Mouse (Mus musculus) CH12.LX (cell line): ENCODE measurements around the gene Tmem186. TPM values are rescaled to one million over a fixed set of nuclear protein-coding genes. Genes with fewer than 3 reads are reported as not detected.

Experiments
- DNase-seq: peaks from one replicate; pipeline ENCODE4 v3.0.0-alpha.2; 2013; ENCODE audit errors: extremely low read depth
- H3K27ac ChIP-seq: 2 replicates; pipeline ENCODE4 v1.5.1; 2012; ENCODE audit warnings: low read depth, mild to moderate bottlenecking, control low read depth, moderate library complexity; ENCODE audit not compliant: insufficient read depth
- H3K27me3 ChIP-seq: replicated peaks from 2 replicates; pipeline ENCODE3; 2012; ENCODE audit warnings: inconsistent platforms
- H3K36me3 ChIP-seq, 2 experiments: replicated peaks in 1 of 2; 2 replicates each; pipeline versions ENCODE3 to v1.6.1; 2012; ENCODE audit warnings: inconsistent platforms in 1 of 2, low read length in 1 of 2, mild to moderate bottlenecking in 1 of 2, mixed read lengths in 1 of 2, moderate library complexity in 1 of 2; ENCODE audit not compliant: control insufficient read depth in 1 of 2, insufficient read depth in 1 of 2
- H3K4me1 ChIP-seq, 2 experiments: 2 replicates each; pipeline ENCODE4 v1.6.1; 2012; ENCODE audit warnings: inconsistent platforms in 1 of 2, moderate library complexity in 1 of 2; ENCODE audit not compliant: insufficient read depth in 2 of 2, control insufficient read depth in 1 of 2
- H3K4me2 ChIP-seq: 2 replicates; pipeline ENCODE4 v1.6.1; 2012; ENCODE audit warnings: low read depth, mild to moderate bottlenecking, control low read depth; ENCODE audit not compliant: poor library complexity, insufficient read depth, severe bottlenecking
- H3K4me3 ChIP-seq, 3 experiments: fragments of 150-350 bp in 1 of 3; sonication (generic) in 1 of 3; replicated peaks in 1 of 3; 2 replicates each; pipeline versions ENCODE3 to v1.5.1; 2011 to 2012; ENCODE audit warnings: low read depth in 2 of 3, low read length in 2 of 3, mild to moderate bottlenecking in 2 of 3, moderate library complexity in 2 of 3, control low read depth in 1 of 3, improper control_type of control experiment in 1 of 3, inconsistent platforms in 1 of 3, mixed read lengths in 1 of 3; ENCODE audit not compliant: poor library complexity in 1 of 3
- H3K79me2 ChIP-seq: replicated peaks from 2 replicates; pipeline ENCODE4 v1.6.1; 2012; ENCODE audit warnings: mild to moderate bottlenecking, moderate library complexity; ENCODE audit not compliant: control insufficient read depth, poor library complexity, insufficient read depth, severe bottlenecking; ENCODE audit errors: extremely low read depth
- H3K9ac ChIP-seq: 2 replicates; pipeline ENCODE4 v1.6.1; 2012; ENCODE audit warnings: low read depth, mild to moderate bottlenecking, control low read depth, moderate library complexity; ENCODE audit not compliant: insufficient read depth
- H3K9me3 ChIP-seq: replicated peaks from 2 replicates; pipeline ENCODE3; 2012; ENCODE audit warnings: low read length, inconsistent platforms, mixed read lengths
- BHLHE40 ChIP-seq: IDR thresholded peaks from 2 replicates; pipeline ENCODE4 v1.6.1; 2011; ENCODE audit warnings: mild to moderate bottlenecking, low read depth, low read length, improper control_type of control experiment
- CHD1 ChIP-seq: IDR thresholded peaks from 2 replicates; pipeline ENCODE4 v1.6.1; 2012; ENCODE audit warnings: low read depth, low read length, improper control_type of control experiment, inconsistent platforms
- ELF1 ChIP-seq: IDR thresholded peaks from 2 replicates; pipeline ENCODE4 v1.6.1; 2014; ENCODE audit warnings: low read depth, mild to moderate bottlenecking, inconsistent platforms, low read length, improper control_type of control experiment
- EP300 ChIP-seq: IDR thresholded peaks from 2 replicates; pipeline ENCODE4 v1.6.1; 2011; ENCODE audit warnings: low read length, improper control_type of control experiment
- IRF4 ChIP-seq: IDR thresholded peaks from 2 replicates; pipeline ENCODE4 v1.6.1; 2014; ENCODE audit warnings: low read depth, mild to moderate bottlenecking, inconsistent platforms, low read length, improper control_type of control experiment
- JUND ChIP-seq: conservative IDR thresholded peaks from 2 replicates; pipeline ENCODE4 v1.6.1; 2011; ENCODE audit warnings: low read depth, low read length, improper control_type of control experiment
- KAT2A ChIP-seq: IDR thresholded peaks from 2 replicates; pipeline ENCODE4 v1.6.1; 2012; ENCODE audit warnings: low read length, improper control_type of control experiment, inconsistent platforms; ENCODE audit not compliant: insufficient replicate concordance
- MAFK ChIP-seq: IDR thresholded peaks from 2 replicates; pipeline ENCODE4 v1.6.1; 2011; ENCODE audit warnings: low read length, improper control_type of control experiment; ENCODE audit not compliant: insufficient replicate concordance
- MAX ChIP-seq: IDR thresholded peaks from 2 replicates; pipeline ENCODE4 v1.6.1; 2011; ENCODE audit warnings: low read length, improper control_type of control experiment
- MEF2A ChIP-seq: IDR thresholded peaks from 2 replicates; pipeline ENCODE4 v1.6.1; 2014; ENCODE audit warnings: low read depth, mild to moderate bottlenecking, inconsistent platforms, low read length, improper control_type of control experiment, borderline replicate concordance
- MXI1 ChIP-seq: IDR thresholded peaks from 2 replicates; pipeline ENCODE4 v1.6.1; 2011; ENCODE audit warnings: mild to moderate bottlenecking, low read depth, low read length, improper control_type of control experiment
- NELFE ChIP-seq: IDR thresholded peaks from 2 replicates; pipeline ENCODE4 v1.6.1; 2011; ENCODE audit warnings: low read depth, low read length, improper control_type of control experiment
- NRF1 ChIP-seq: IDR thresholded peaks from 2 replicates; pipeline ENCODE4 v1.6.1; 2014; ENCODE audit warnings: low read depth, mild to moderate bottlenecking, inconsistent platforms, low read length, improper control_type of control experiment, moderate library complexity
- PAX5 ChIP-seq: IDR thresholded peaks from 2 replicates; pipeline ENCODE4 v1.6.1; 2012; ENCODE audit warnings: low read length, inconsistent platforms, mixed read lengths
- POLR2A ChIP-seq: IDR thresholded peaks from 2 replicates; pipeline ENCODE4 v1.6.1; 2011; ENCODE audit warnings: low read depth, mild to moderate bottlenecking, improper control_type of control experiment, low read length
- POLR2AphosphoS2 ChIP-seq: IDR thresholded peaks from 2 replicates; pipeline ENCODE4 v1.6.1; 2011; ENCODE audit warnings: low read depth, low read length, improper control_type of control experiment
- RAD21 ChIP-seq: IDR thresholded peaks from 2 replicates; pipeline ENCODE4 v1.6.1; 2011; ENCODE audit warnings: low read depth, mild to moderate bottlenecking, low read length, improper control_type of control experiment, moderate library complexity
- RCOR1 ChIP-seq: conservative IDR thresholded peaks from 2 replicates; pipeline ENCODE4 v1.6.1; 2012; ENCODE audit warnings: low read depth, mild to moderate bottlenecking, inconsistent platforms, low read length, improper control_type of control experiment
- SMC3 ChIP-seq: IDR thresholded peaks from 2 replicates; pipeline ENCODE4 v1.6.1; 2011; ENCODE audit warnings: low read depth, low read length, improper control_type of control experiment
- TCF12 ChIP-seq: IDR thresholded peaks from 2 replicates; pipeline ENCODE4 v1.6.1; 2014; ENCODE audit warnings: low read depth, mild to moderate bottlenecking, inconsistent platforms, low read length, improper control_type of control experiment
- UBTF ChIP-seq: IDR thresholded peaks from 2 replicates; pipeline ENCODE4 v1.6.1; 2012; ENCODE audit warnings: low read depth, mild to moderate bottlenecking, inconsistent platforms, low read length, improper control_type of control experiment, moderate library complexity
- USF1 ChIP-seq: IDR thresholded peaks from 2 replicates; pipeline ENCODE4 v1.6.1; 2014; ENCODE audit warnings: low read depth, mild to moderate bottlenecking, inconsistent platforms, low read length, improper control_type of control experiment
- ZKSCAN1 ChIP-seq: IDR thresholded peaks from 2 replicates; pipeline ENCODE4 v1.6.1; 2012; ENCODE audit warnings: low read depth, inconsistent platforms, low read length, improper control_type of control experiment, borderline replicate concordance
- ZMIZ1 ChIP-seq: IDR thresholded peaks from 2 replicates; pipeline ENCODE4 v1.6.1; 2012; ENCODE audit warnings: low read depth, mild to moderate bottlenecking, inconsistent platforms, low read length, improper control_type of control experiment
- ZNF384 ChIP-seq: IDR thresholded peaks from 2 replicates; pipeline ENCODE4 v1.6.1; 2012; ENCODE audit warnings: low read depth, low read length, improper control_type of control experiment, inconsistent platforms
- dilution Hi-C: fragments of 300-500 bp; cut with MboI; formaldehyde crosslinking; loops from 2 replicates; pipeline ENCODE4 v1.14.3; 2020; ENCODE audit warnings: low sequenced_read_pairs; ENCODE audit not compliant: extremely low pct_unique_long_range_greater_than_20kb, extremely low pct_ligation_motif_present
- in situ Hi-C: fragments of 300-500 bp; cut with MboI; formaldehyde crosslinking; loops from 3 replicates; pipeline ENCODE4 v1.14.3; 2019; ENCODE audit warnings: low sequenced_read_pairs, low pct_ligation_motif_present, low pct_unique_long_range_greater_than_20kb, mixed read lengths
- polyA plus RNA-seq: library from polyadenylated mRNA; unstranded; fragments of >175 nt; gene quantifications from 2 replicates; pipeline ENCODE4 v1.2.1, GENCODE M21; 2012; ENCODE audit warnings: low read depth; ENCODE audit not compliant: insufficient read length
- total RNA-seq, 2 experiments: library from RNA; depleted of rRNA; stranded (reverse); fragments of 300-350 nt in 1 of 2; fragments of >200 nt in 1 of 2; gene quantifications; 2 replicates each; pipeline ENCODE4 v1.2.3; 2012 to 2014

Gene Tmem186
- total and polyA plus RNA-seq, 3 experiments, result 19.7 to 22.2 (median 21.9) TPM

DNA sequence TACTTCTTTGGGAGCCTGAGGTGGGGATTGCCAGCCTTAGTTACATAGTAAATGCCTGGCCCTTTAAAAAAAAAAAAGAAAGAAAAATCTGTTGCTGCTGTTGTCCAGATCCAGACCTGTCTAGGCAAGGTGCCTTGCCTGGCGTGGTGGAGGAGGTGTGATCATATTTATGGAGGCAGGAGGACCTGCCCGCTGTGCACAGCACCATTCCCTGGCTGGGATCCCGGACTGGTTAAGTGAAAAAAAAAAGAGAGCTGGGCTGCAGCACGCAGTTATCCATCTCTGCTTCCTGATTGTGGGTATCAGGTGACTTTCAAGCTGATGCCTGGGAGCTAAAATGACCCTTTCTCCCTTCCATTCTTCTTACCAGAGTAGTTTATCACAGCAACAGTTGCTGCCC is 47.6 kb upstream of the Tmem186 start:
- H3K9ac ChIP-seq, result no peak overlapping the region

DNA sequence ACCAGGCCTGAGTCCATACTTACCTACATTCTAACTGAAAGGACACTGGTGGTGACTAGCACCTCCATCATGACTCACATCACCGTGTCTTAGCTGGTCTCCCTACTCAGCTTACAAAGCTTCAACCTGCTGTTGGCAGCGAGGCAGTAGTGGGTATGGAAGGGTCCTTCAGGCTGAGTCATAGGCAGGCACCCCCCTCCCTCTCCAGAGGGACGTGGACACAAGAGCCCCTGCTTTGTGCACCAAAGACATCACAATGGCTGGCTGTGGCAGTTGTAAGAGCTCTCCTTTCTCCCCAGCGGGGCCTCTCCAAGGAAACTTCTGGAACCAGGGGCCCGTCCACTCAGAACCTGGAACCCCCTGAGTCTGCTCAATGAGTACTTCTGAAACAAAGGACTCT is 43.0 kb upstream of the Tmem186 start, which contains the start of gene Gm5767:
Gm5767 (plus strand) TSS at position 301 of the 400 bp plus-strand sequence.
- dilution Hi-C loops, result no loop called here

More for the DNA sequence above, 47.6 kb upstream of the Tmem186 start:
- TF ChIP-seq MAX, result no peak
- Histone ChIP-seq H3K27me3 (no peaks in the 10 kb centered on the region), H3K4me1 (no peaks in the 10 kb centered on the region), H3K27ac (no peak overlapping the region), H3K36me3 (peaks cover 24 to 73% of the 10 kb centered on the region in 2 experiments), H3K79me2 (no peaks in the 10 kb centered on the region), H3K4me3 (no peak overlapping the region), H3K4me2 (no peak overlapping the region), H3K9me3 (no peaks in the 10 kb centered on the region)
- no peak for DNase-seq
- in situ Hi-C loops (loop anchor here (5.0 kb wide), 2 partner anchors 82 to 182 kb away; no protein-coding TSS in a partner anchor), dilution Hi-C loops (no loop called here)

DNA sequence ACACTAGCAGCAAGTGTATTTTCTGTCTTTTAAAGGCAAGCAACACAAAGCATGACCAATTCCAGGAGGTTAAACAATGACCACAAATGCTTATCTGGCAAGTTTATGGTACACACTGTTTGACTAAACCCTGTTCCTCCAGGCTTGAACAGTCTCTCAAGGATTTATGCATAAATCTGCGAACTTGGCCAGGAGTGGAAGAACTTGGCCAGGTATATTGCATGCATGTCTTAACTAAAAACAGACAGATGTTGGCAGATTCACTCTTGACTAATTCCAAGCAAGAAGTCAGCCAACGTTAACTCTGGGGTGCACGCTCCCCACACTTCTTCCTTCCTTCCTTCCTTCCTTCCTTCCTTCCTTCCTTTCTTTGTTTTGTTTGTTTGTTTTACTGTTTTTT is 42.3 kb upstream of the Tmem186 start:
- H3K27ac ChIP-seq, result no peak overlapping the region
- no peaks in the 10 kb centered on the region for H3K9me3 ChIP-seq
- no peak overlapping the region for H3K4me2 ChIP-seq
- H3K79me2 ChIP-seq, result no peaks in the 10 kb centered on the region
- H3K36me3 ChIP-seq, result peaks cover 0 to 20% of the 10 kb centered on the region in 2 experiments
- no peaks in the 10 kb centered on the region for H3K4me1 ChIP-seq
- H3K4me3 ChIP-seq, result no peak overlapping the region
- dilution Hi-C loops (no loop called here), in situ Hi-C loops (loop anchor here (5.0 kb wide), 2 partner anchors 37 to 187 kb away; no protein-coding TSS in a partner anchor)
- H3K9ac ChIP-seq, result no peak overlapping the region
- no peak for DNase-seq
- peaks cover 1% of the 10 kb centered on the region for H3K27me3 ChIP-seq
- TF ChIP-seq NRF1, result no peak
- no peak for TF ChIP-seq TCF12
- no peak for TF ChIP-seq POLR2AphosphoS2
- TF ChIP-seq MAX, result no peak
- no peak for TF ChIP-seq ELF1
- TF ChIP-seq EP300, result no peak
- no peak for TF ChIP-seq SMC3
- TF ChIP-seq RAD21, result no peak
- no peak for TF ChIP-seq BHLHE40
- TF ChIP-seq, all 38 proteins: peak for 0

More for the DNA sequence above, 43.0 kb upstream of the Tmem186 start, which contains the start of gene Gm5767:
- Histone ChIP-seq H3K79me2 (no peaks in the 10 kb centered on the region), H3K4me1 (no peaks in the 10 kb centered on the region), H3K36me3 (peaks cover 0 to 26% of the 10 kb centered on the region in 2 experiments), H3K9ac (no peak within 1 kb of the TSS), H3K27ac (no peak within 1 kb of the TSS), H3K4me2 (no peak within 1 kb of the TSS), H3K9me3 (no peaks in the 10 kb centered on the region), H3K27me3 (no peaks in the 10 kb centered on the region), H3K4me3 (no peak within 1 kb of the TSS)
- DNase-seq, result no peak
- TF ChIP-seq CHD1 (no peak), NRF1 (no peak), MEF2A (no peak), TCF12 (no peak), KAT2A (no peak), UBTF (no peak), JUND (no peak), ZKSCAN1 (no peak), ZNF384 (no peak), MAFK (no peak), RCOR1 (no peak), PAX5 (no peak), ELF1 (no peak), ZMIZ1 (no peak), NELFE (no peak), POLR2AphosphoS2 (no peak), POLR2A (no peak), USF1 (no peak), MXI1 (no peak), IRF4 (no peak)
- in situ Hi-C loops, result no loop called here
